Mouse (Mus musculus): Measurements from ENCODE around the gene Gm10260. TPM values are rescaled to one million over a fixed set of nuclear protein-coding genes. Genes with fewer than 3 reads are reported as not detected.

Gm10260 gene
- polyA plus RNA-seq, 1 experiment: 4,315 TPM

- no peak overlapping the region for H3K4me2 ChIP-seq (ENCODE audit: low read depth)
- H3K27me3 ChIP-seq (ENCODE audit: control insufficient read depth, insufficient read depth, insufficient read length): no peaks in the 10 kb centered on the region
- no peaks in the 10 kb centered on the region for H3K36me3 ChIP-seq (ENCODE audit: control insufficient read depth, insufficient read depth)
- H3K4me3 ChIP-seq: no peak overlapping the region
- H3ac ChIP-seq (ENCODE audit: control insufficient read depth, insufficient read length): no peak overlapping the region
- H3K79me2 ChIP-seq (ENCODE audit: control insufficient read depth, insufficient read depth): no peaks in the 10 kb centered on the region
- no peak for TF ChIP-seq POLR2A (IDR thresholded peaks at IDR 0.05; ENCODE audit: insufficient read length, low read depth)
- TF ChIP-seq MYOD1 (IDR thresholded peaks at IDR 0.05; ENCODE audit: control insufficient read depth in 1 of 3, insufficient read length in 2 of 3, low read depth in 2 of 3): no peak
- TF ChIP-seq E2F4 (IDR thresholded peaks at IDR 0.05; ENCODE audit: insufficient read depth): no peak
- TF ChIP-seq TCF12 (IDR thresholded peaks at IDR 0.05; ENCODE audit: insufficient read depth, poor library complexity, severe bottlenecking): no peak
- no peak for TF ChIP-seq MAX (IDR thresholded peaks at IDR 0.05; ENCODE audit: low read depth)
- TF ChIP-seq REST (IDR thresholded peaks at IDR 0.05; ENCODE audit: insufficient read depth, insufficient read length): no peak
- TF ChIP-seq POLR2AphosphoS2 (IDR thresholded peaks at IDR 0.05; ENCODE audit: insufficient read length, low read depth): no peak
- no peak for TF ChIP-seq CEBPB (IDR thresholded peaks at IDR 0.05; ENCODE audit: insufficient read depth, poor library complexity, severe bottlenecking)
- no peak for TF ChIP-seq MYOG (IDR thresholded peaks at IDR 0.05; ENCODE audit: control insufficient read depth in 1 of 3, insufficient read depth in 1 of 3, insufficient read length in 2 of 3, low read depth in 2 of 3)
- TF ChIP-seq TCF3 (IDR thresholded peaks at IDR 0.05; ENCODE audit: insufficient read length, low read depth): no peak
- no peak for TF ChIP-seq USF1 (IDR thresholded peaks at IDR 0.05; ENCODE audit: low read depth)
- TF ChIP-seq SRF (IDR thresholded peaks at IDR 0.05; ENCODE audit: control insufficient read depth, insufficient read length, low read depth): no peak
Measured at GRCm38 (mm10) chr13:97785167-97785835, 24.9 kb upstream of the Gm10260 start.

DNA sequence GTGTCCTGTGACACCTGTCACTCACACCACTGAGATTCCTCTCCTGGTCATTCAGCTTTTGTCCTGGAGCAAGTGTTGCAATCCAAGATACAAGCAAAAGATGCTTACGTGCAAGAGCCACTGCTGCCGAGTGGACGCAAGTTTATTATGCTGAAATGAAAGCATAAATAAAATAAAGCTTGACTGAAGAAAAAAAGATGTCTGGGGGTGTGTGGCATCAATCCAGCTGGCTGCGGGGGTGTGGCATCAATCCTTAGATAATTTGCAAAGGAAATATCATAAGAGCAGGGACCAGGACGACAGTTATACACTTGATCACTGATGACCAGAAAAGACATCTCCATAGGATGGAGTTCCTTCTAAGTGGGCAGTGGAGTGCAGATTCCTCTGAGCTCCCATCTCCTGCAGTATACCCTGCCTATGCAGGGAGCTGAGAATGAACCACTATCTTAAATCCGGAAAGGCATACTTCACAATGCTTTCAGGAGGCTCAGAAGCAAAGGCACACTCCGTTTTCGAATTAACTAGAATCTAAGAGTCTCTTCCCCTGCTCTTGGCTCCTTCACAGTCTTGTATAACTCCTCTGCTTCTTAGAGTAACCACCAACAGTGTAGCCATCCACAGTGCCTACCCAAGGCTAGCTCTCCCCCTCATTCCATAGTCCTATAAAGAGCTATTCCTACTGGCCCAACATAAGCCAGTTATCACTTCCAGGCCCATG is 23.2 kb upstream of the Gm10260 start:
- no peak overlapping the region for H3ac ChIP-seq (ENCODE audit: control insufficient read depth, insufficient read length)
- H3K27me3 ChIP-seq (ENCODE audit: control insufficient read depth, insufficient read depth, insufficient read length): no peaks in the 10 kb centered on the region
- H3K4me3 ChIP-seq: no peak overlapping the region
- H3K79me2 ChIP-seq (ENCODE audit: control insufficient read depth, insufficient read depth): no peaks in the 10 kb centered on the region
- no peak for TF ChIP-seq USF1 (IDR thresholded peaks at IDR 0.05; ENCODE audit: low read depth)
- no peak for TF ChIP-seq POLR2AphosphoS2 (IDR thresholded peaks at IDR 0.05; ENCODE audit: insufficient read length, low read depth)
- no peak for TF ChIP-seq MYOG (IDR thresholded peaks at IDR 0.05; ENCODE audit: control insufficient read depth in 1 of 3, insufficient read depth in 1 of 3, insufficient read length in 2 of 3, low read depth in 2 of 3)
- no peak overlapping the region for H3K4me2 ChIP-seq (ENCODE audit: low read depth)
- H3K36me3 ChIP-seq (ENCODE audit: control insufficient read depth, insufficient read depth): no peaks in the 10 kb centered on the region

GRCm38 (mm10) chr13:97782063-97782462 is 21.6 kb upstream of the Gm10260 start:
- Histone ChIP-seq H3K4me2 (ENCODE audit: low read depth) (no peak overlapping the region), H3K79me2 (ENCODE audit: control insufficient read depth, insufficient read depth) (no peaks in the 10 kb centered on the region), H3K36me3 (ENCODE audit: control insufficient read depth, insufficient read depth) (no peaks in the 10 kb centered on the region), H3K27me3 (ENCODE audit: control insufficient read depth, insufficient read depth, insufficient read length) (no peaks in the 10 kb centered on the region), H3K4me3 (no peak overlapping the region), H3ac (ENCODE audit: control insufficient read depth, insufficient read length) (no peak overlapping the region)
- TF ChIP-seq MAX (IDR thresholded peaks at IDR 0.05; ENCODE audit: low read depth): no peak
- no peak for TF ChIP-seq REST (IDR thresholded peaks at IDR 0.05; ENCODE audit: insufficient read depth, insufficient read length)
- TF ChIP-seq POLR2A (IDR thresholded peaks at IDR 0.05; ENCODE audit: insufficient read length, low read depth): no peak
- no peak for TF ChIP-seq POLR2AphosphoS2 (IDR thresholded peaks at IDR 0.05; ENCODE audit: insufficient read length, low read depth)
- TF ChIP-seq E2F4 (IDR thresholded peaks at IDR 0.05; ENCODE audit: insufficient read depth): no peak
- no peak for TF ChIP-seq MYOD1 (IDR thresholded peaks at IDR 0.05; ENCODE audit: control insufficient read depth in 1 of 3, insufficient read length in 2 of 3, low read depth in 2 of 3)
- TF ChIP-seq CEBPB (IDR thresholded peaks at IDR 0.05; ENCODE audit: insufficient read depth, poor library complexity, severe bottlenecking): no peak

DNA sequence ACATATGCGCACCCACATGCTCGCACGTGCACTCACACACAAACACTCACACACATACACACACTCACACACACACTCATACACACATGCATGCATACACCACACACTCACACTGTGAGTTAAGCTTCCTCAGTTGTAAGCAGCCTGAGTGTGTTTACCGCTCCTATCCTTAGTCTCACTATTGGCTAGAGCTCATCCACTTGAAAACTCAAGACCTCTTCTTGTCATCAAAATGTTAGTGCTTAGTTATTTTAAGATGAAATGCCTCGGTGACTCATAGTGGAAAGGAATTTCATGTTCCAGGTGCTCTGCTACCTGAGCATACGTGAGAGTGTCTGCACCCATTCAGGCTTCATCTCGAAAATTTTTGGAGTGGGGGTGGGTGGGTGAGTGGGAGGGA is 21.2 kb upstream of the Gm10260 start:
- Histone ChIP-seq H3K4me2 (ENCODE audit: low read depth) (no peak overlapping the region), H3ac (ENCODE audit: control insufficient read depth, insufficient read length) (no peak overlapping the region), H3K27me3 (ENCODE audit: control insufficient read depth, insufficient read depth, insufficient read length) (no peaks in the 10 kb centered on the region), H3K4me3 (no peak overlapping the region), H3K79me2 (ENCODE audit: control insufficient read depth, insufficient read depth) (no peaks in the 10 kb centered on the region), H3K36me3 (ENCODE audit: control insufficient read depth, insufficient read depth) (no peaks in the 10 kb centered on the region)
- TF ChIP-seq TCF12 (IDR thresholded peaks at IDR 0.05; ENCODE audit: insufficient read depth, poor library complexity, severe bottlenecking) (no peak), POLR2AphosphoS2 (IDR thresholded peaks at IDR 0.05; ENCODE audit: insufficient read length, low read depth) (no peak), REST (IDR thresholded peaks at IDR 0.05; ENCODE audit: insufficient read depth, insufficient read length) (no peak), USF1 (IDR thresholded peaks at IDR 0.05; ENCODE audit: low read depth) (no peak), MAX (IDR thresholded peaks at IDR 0.05; ENCODE audit: low read depth) (no peak), SRF (IDR thresholded peaks at IDR 0.05; ENCODE audit: control insufficient read depth, insufficient read length, low read depth) (no peak), MYOD1 (IDR thresholded peaks at IDR 0.05; ENCODE audit: control insufficient read depth in 1 of 3, insufficient read length in 2 of 3, low read depth in 2 of 3) (no peak), TCF3 (IDR thresholded peaks at IDR 0.05; ENCODE audit: insufficient read length, low read depth) (no peak), MYOG (IDR thresholded peaks at IDR 0.05; ENCODE audit: control insufficient read depth in 1 of 3, insufficient read depth in 1 of 3, insufficient read length in 2 of 3, low read depth in 2 of 3) (no peak)

DNA sequence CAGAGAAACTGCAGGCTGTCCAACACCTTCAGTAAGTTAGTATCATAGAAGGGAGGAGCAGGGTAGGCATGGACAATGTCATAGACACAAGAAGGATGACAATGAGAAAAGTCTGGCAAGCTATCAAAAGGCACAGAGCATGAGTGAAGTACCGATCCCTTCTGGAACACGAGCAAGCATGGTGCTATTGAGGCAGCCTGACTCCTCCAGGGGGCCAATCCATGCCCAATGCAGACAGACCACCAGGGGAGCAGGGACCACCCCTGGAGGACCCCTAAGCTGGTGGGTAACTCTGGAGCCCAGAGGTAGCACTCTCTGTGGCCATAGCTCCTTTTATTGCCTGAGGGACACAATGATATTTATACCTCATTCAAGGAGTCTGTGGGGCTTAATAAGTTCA is 20.1 kb upstream of the Gm10260 start:
- TF ChIP-seq MYOD1 (IDR thresholded peaks at IDR 0.05; ENCODE audit: control insufficient read depth in 1 of 3, insufficient read length in 2 of 3, low read depth in 2 of 3) (no peak), USF1 (IDR thresholded peaks at IDR 0.05; ENCODE audit: low read depth) (no peak), SRF (IDR thresholded peaks at IDR 0.05; ENCODE audit: control insufficient read depth, insufficient read length, low read depth) (no peak), CEBPB (IDR thresholded peaks at IDR 0.05; ENCODE audit: insufficient read depth, poor library complexity, severe bottlenecking) (no peak), MAX (IDR thresholded peaks at IDR 0.05; ENCODE audit: low read depth) (no peak), TCF12 (IDR thresholded peaks at IDR 0.05; ENCODE audit: insufficient read depth, poor library complexity, severe bottlenecking) (no peak), POLR2A (IDR thresholded peaks at IDR 0.05; ENCODE audit: insufficient read length, low read depth) (no peak), REST (IDR thresholded peaks at IDR 0.05; ENCODE audit: insufficient read depth, insufficient read length) (no peak), MYOG (IDR thresholded peaks at IDR 0.05; ENCODE audit: control insufficient read depth in 1 of 3, insufficient read depth in 1 of 3, insufficient read length in 2 of 3, low read depth in 2 of 3) (no peak)
- no peak overlapping the region for H3K4me2 ChIP-seq (ENCODE audit: low read depth)
- H3K27me3 ChIP-seq (ENCODE audit: control insufficient read depth, insufficient read depth, insufficient read length): no peaks in the 10 kb centered on the region

More for the DNA sequence above, 20.1 kb upstream of the Gm10260 start:
- no peaks in the 10 kb centered on the region for H3K79me2 ChIP-seq (ENCODE audit: control insufficient read depth, insufficient read depth)
- no peaks in the 10 kb centered on the region for H3K36me3 ChIP-seq (ENCODE audit: control insufficient read depth, insufficient read depth)
- no peak overlapping the region for H3ac ChIP-seq (ENCODE audit: control insufficient read depth, insufficient read length)
- no peak overlapping the region for H3K4me3 ChIP-seq

Measured in myocyte (in vitro differentiated cells).